Mouse (Mus musculus): ENCODE results near the gene March9.
"Not testable (repeated sequence)": the region's sequence is repeated elsewhere in the genome, so short reads cannot be mapped to it uniquely, and the experiment has no call there.

DNA sequence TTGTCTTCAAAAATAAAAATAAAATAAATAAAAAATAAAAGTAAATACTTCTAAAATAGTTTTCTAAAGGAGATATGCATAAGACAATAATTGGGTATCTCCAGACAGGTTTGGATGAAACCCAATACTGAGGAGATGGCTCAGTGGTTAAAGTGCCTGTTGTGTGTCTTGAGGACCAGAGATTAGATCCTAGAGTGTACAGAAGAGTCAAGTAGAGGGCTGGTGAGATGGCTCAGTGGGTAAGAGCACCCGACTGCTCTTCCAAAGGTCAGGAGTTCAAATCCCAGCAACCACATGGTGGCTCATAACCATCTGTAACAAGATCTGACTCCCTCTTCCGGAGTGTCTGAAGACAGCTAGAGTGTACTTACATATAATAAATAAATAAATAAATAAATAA is 13.0 kb upstream of the March9 start:
- TF ChIP-seq POLR2A (IDR thresholded peaks at IDR 0.05; ENCODE audit: low read depth, low read length); CTCF (conservative IDR thresholded peaks at IDR 0.05; ENCODE audit: insufficient read depth, insufficient read length, low read depth, low read length): not testable (repeated sequence)
